Mouse (Mus musculus) brain, embryonic 14.5 days (tissue): ENCODE measurements around the gene Rnf43.

Source experiments
- CTCF ChIP-seq: fragments of 200-500 bp; IDR thresholded peaks from 2 replicates; pipeline ENCODE4 v1.5.1; 2012; ENCODE audit warnings: inconsistent platforms, mild to moderate bottlenecking, moderate library complexity, borderline replicate concordance; ENCODE audit not compliant: insufficient read depth, insufficient read length; ENCODE audit errors: extremely low read depth
- POLR2A ChIP-seq: fragments of 200-500 bp; IDR thresholded peaks from 2 replicates; pipeline ENCODE4 v1.6.1; 2012; ENCODE audit warnings: mild to moderate bottlenecking, inconsistent platforms, borderline replicate concordance; ENCODE audit not compliant: poor library complexity, insufficient read depth, insufficient read length, severe bottlenecking; ENCODE audit errors: extremely low read depth

DNA sequence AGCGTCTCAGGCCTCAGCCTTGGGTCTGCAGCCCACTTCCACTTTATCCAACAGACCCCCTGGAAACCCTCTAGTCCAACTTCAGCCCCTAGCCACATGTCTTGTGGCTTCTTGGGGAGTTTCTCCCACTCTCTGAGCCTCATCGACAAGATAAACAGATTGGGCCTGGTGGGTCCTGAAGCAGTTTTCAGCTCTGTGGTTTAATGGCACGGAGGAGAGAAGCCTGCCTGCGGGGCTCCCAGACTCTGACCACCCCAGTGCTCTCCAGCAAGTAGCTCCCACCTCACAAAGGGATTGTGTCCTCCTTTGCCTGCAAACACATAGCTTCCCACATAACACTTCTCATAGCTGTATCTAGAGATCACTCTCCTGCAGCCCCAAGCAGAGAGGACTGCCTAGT lies 64.9 kb downstream of the Rnf43 start:
- no peak for TF ChIP-seq CTCF
- TF ChIP-seq POLR2A: no peak
